ENCODE assay signal across 9 mouse cellular contexts in genomic region chr13:81785766-81786480, GRCm38 (mm10). TPM values are rescaled to one million over a fixed set of nuclear protein-coding genes. Genes with fewer than 3 reads are reported as not detected.
DNase-seq lines count a peak whose midpoint lies in the region; ATAC-seq and TF ChIP-seq lines count a peak whose summit lies in the region.
"Had no signal": no experiment of that assay in that cellular context is flagged by ENCODE, and none has a peak within 500 bp of the region (broad histone marks: within the 10 kb centered on the region; RNA-seq: fewer than 3 reads in every experiment).

No protein-coding gene starts in this region.

- H3K4me1 ChIP-seq in cerebellum, adult 2 months (ENCODE audit: control insufficient read depth, insufficient read depth, low read length): no peaks in the 10 kb centered on the region
- peaks cover 24% of the 10 kb centered on the region for H3K4me1 ChIP-seq in embryonic facial prominence, embryonic 10.5 days
- H3K4me1 ChIP-seq in midbrain, embryonic 15.5 days: peaks cover 26% of the 10 kb centered on the region

- H3K9ac ChIP-seq in midbrain, embryonic 15.5 days: peak overlapping the region; percentile 16; the same call in 1 of the 2 replicates

- H3K4me2 ChIP-seq in midbrain, embryonic 15.5 days: peak overlapping the region; percentile 10; the same call in 1 of the 2 replicates

- H3K27ac ChIP-seq in cerebellum, adult 2 months (ENCODE audit: insufficient read depth, low read length): no peak overlapping the region
- H3K27ac ChIP-seq in embryonic facial prominence, embryonic 10.5 days (replicated peaks): no peak overlapping the region
- no peak overlapping the region for H3K27ac ChIP-seq in midbrain, embryonic 15.5 days

- TF ChIP-seq CTCF in cerebellum, adult 2 months (IDR thresholded peaks at IDR 0.05; ENCODE audit: borderline replicate concordance, insufficient read depth, low read depth, low read length): no peak

- intact Hi-C loops in left cerebral cortex, postnatal 25 days (cut with DNase I): loop anchor here (5.0 to 10.0 kb wide), 3 partner anchors 156 to 1869 kb away; no protein-coding TSS in a partner anchor
- intact Hi-C loops in left cerebral cortex, postnatal 4 days (cut with DNase I): loop anchor here (10.0 kb wide), 1 partner anchor 1739 kb away; no protein-coding TSS in a partner anchor

- peak overlapping the region; percentile 51 for H3K4me3 ChIP-seq in cerebellum, adult 2 months (replicated peaks; ENCODE audit: insufficient read depth, low read depth, low read length)
- H3K4me3 ChIP-seq in embryonic facial prominence, embryonic 10.5 days: peak overlapping the region; percentile 17; the same call in 1 of the 2 replicates
- H3K4me3 ChIP-seq in midbrain, embryonic 15.5 days: no peak overlapping the region

- H3K27me3 ChIP-seq in cerebellum, adult 2 months (ENCODE audit: control insufficient read depth, insufficient read depth, low read length): no peaks in the 10 kb centered on the region
- no peaks in the 10 kb centered on the region for H3K27me3 ChIP-seq in embryonic facial prominence, embryonic 10.5 days (replicated peaks; ENCODE audit: low read depth, poor library complexity, severe bottlenecking)
- no peaks in the 10 kb centered on the region for H3K27me3 ChIP-seq in midbrain, embryonic 15.5 days (replicated peaks)

- ATAC-seq in midbrain, embryonic 15.5 days (replicated peaks): no peak
- no peak for ATAC-seq in activated CD4-positive, CD25-positive, alpha-beta regulatory T cell, adult 4 months

- no peaks in the 10 kb centered on the region for H3K9me3 ChIP-seq in embryonic facial prominence, embryonic 10.5 days
- no peaks in the 10 kb centered on the region for H3K9me3 ChIP-seq in midbrain, embryonic 15.5 days

- TF ChIP-seq POLR2A in cerebellum, adult 2 months (IDR thresholded peaks at IDR 0.05; ENCODE audit: borderline replicate concordance, insufficient read depth, low read length): no peak

- DNase-seq in left cerebral cortex, postnatal 25 days (ENCODE audit: low spot score in 2 of 2): peak; percentile 37 to 50
- no peak for DNase-seq in left cerebral cortex, postnatal 4 days
- DNase-seq in cerebellum, adult 2 months: peak; percentile 41 to 51
- DNase-seq in embryonic facial prominence, embryonic 10.5 days (ENCODE audit: low spot score): no peak
- DNase-seq in adrenal gland, postnatal 14 days: no peak
- no peak for DNase-seq in natural killer cell, adult 2 months (ENCODE audit: low spot score in 2 of 2)
- DNase-seq: lung, postnatal 36 days had no signal

- peaks cover 46% of the 10 kb centered on the region for H3K36me3 ChIP-seq in embryonic facial prominence, embryonic 10.5 days (replicated peaks)
- peaks cover 12% of the 10 kb centered on the region; the same call in 1 of the 2 replicates for H3K36me3 ChIP-seq in midbrain, embryonic 15.5 days (replicated peaks)

- 7% methylated on average over 11 of the region's 11 CpGs for WGBS in cerebellum, adult 2 months
- 79% methylated on average over 11 of the region's 11 CpGs for WGBS in embryonic facial prominence, embryonic 10.5 days
- 66% methylated on average over 11 of the region's 11 CpGs for WGBS in midbrain, embryonic 15.5 days

RNA-seq across cellular contexts. Expression of gene Cetn3, which starts 3.0 kb away (rescaled TPM):
- 100 to 1,000 TPM; 117 to 121 TPM for total RNA-seq in left cerebral cortex, postnatal 25 days (2021)
- 100 to 1,000 TPM; 260 to 298 TPM for total RNA-seq in left cerebral cortex, postnatal 4 days (2021)
- polyA plus RNA-seq in cerebellum, adult 2 months (2012; rRNA removed): 134 and 142 TPM in 2 replicates
- 206 and 249 TPM in 2 replicates for polyA plus RNA-seq in embryonic facial prominence, embryonic 10.5 days (2016; fragmentation: Nextera tagmentation; extraction: Ambion mirVana)
- polyA plus RNA-seq in midbrain, embryonic 15.5 days (2015; fragmentation: Nextera tagmentation; extraction: Ambion mirVana): 184 and 196 TPM in 2 replicates
- 119 and 128 TPM in 2 replicates for total RNA-seq in adrenal gland, postnatal 14 days (2021)
- 100 to 1,000 TPM; 164 to 180 TPM for polyA plus RNA-seq in activated CD4-positive, CD25-positive, alpha-beta regulatory T cell, adult 4 months (2017; shearing (Covaris generic))

Comparison
In these comparisons a context has a peak if more than half of its experiments do, and no peak if none do; other contexts are left out.
1. DNase-seq: peak in left cerebral cortex, postnatal 25 days (2 of 2) and cerebellum, adult 2 months (2 of 2); none in left cerebral cortex, postnatal 4 days (single experiment), embryonic facial prominence, embryonic 10.5 days (single experiment), adrenal gland, postnatal 14 days (single experiment) and natural killer cell, adult 2 months (0 of 2).